Mouse (Mus musculus) forebrain, embryonic 15.5 days (tissue): ENCODE data around the gene 2410015M20Rik. TPM values are rescaled to one million over a fixed set of nuclear protein-coding genes. Genes with fewer than 3 reads are reported as not detected.

Experiments
- ATAC-seq: fragments of 200-750 bp; cut with Nextera tagmentation; replicated peaks from 2 replicates; pipeline ENCODE4 v1.8.0; 2017; ENCODE audit warnings: mild to moderate bottlenecking, moderate TSS enrichment, moderate library complexity
- H3K27ac ChIP-seq: fragments of 300-500 bp; sonication (generic); replicated peaks from 2 replicates; pipeline ENCODE4 v1.5.1; 2015; ENCODE audit warnings: mild to moderate bottlenecking, inconsistent platforms
- H3K27me3 ChIP-seq: fragments of 300-500 bp; sonication (generic); 2 replicates; pipeline ENCODE4 v1.6.1; 2015; ENCODE audit warnings: inconsistent platforms
- H3K36me3 ChIP-seq: fragments of 300-500 bp; sonication (generic); 2 replicates; pipeline ENCODE4 v1.6.1; 2015; ENCODE audit warnings: mild to moderate bottlenecking, inconsistent platforms
- H3K4me1 ChIP-seq: fragments of 300-500 bp; sonication (generic); 2 replicates; pipeline ENCODE4 v1.6.1; 2015; ENCODE audit warnings: inconsistent platforms
- H3K4me2 ChIP-seq: fragments of 300-500 bp; sonication (generic); replicated peaks from 2 replicates; pipeline ENCODE4 v1.6.1; 2015; ENCODE audit warnings: mild to moderate bottlenecking, inconsistent platforms
- H3K4me3 ChIP-seq: fragments of 300-500 bp; sonication (generic); 2 replicates; pipeline ENCODE4 v1.5.1; 2015; ENCODE audit warnings: mild to moderate bottlenecking, inconsistent platforms
- H3K9ac ChIP-seq: fragments of 300-500 bp; sonication (generic); replicated peaks from 2 replicates; pipeline ENCODE4 v1.6.1; 2015; ENCODE audit warnings: mild to moderate bottlenecking, inconsistent platforms
- H3K9me3 ChIP-seq: fragments of 300-500 bp; sonication (generic); 2 replicates; pipeline ENCODE4 v1.6.1; 2016; ENCODE audit warnings: inconsistent platforms
- WGBS: fragments of 180-500 bp; shearing (Covaris S2); methylation state at CpG from one replicate; pipeline ENCODE4 v1.1.7; 2015; ENCODE audit warnings: mixed read lengths; 5-methylcytosine and 5-hydroxymethylcytosine counted together
- polyA plus RNA-seq: library from polyadenylated mRNA; unstranded; fragments of >200 nt; fragmentation: Nextera tagmentation; extraction: Ambion mirVana; gene quantifications from 2 replicates; pipeline ENCODE4 v1.2.1, GENCODE M21; 2015

2410015M20Rik gene
- polyA plus RNA-seq, 1 experiment from 2014 or later, result 194 TPM

GRCm38 (mm10) chr17:56611861-56612564, 2.4 kb upstream of the 2410015M20Rik start:
- WGBS, result 15% methylated on average over 14 of the region's 14 CpGs
- Histone ChIP-seq H3K4me1 (peaks cover 40% of the 10 kb centered on the region), H3K9me3 (no peaks in the 10 kb centered on the region), H3K4me3 (no peak overlapping the region), H3K9ac (no peak overlapping the region), H3K36me3 (peaks cover 34% of the 10 kb centered on the region), H3K27ac (no peak overlapping the region), H3K27me3 (no peaks in the 10 kb centered on the region), H3K4me2 (no peak overlapping the region)
- ATAC-seq, result no peak

- Histone ChIP-seq H3K36me3 (peaks cover 35% of the 10 kb centered on the region), H3K4me3 (no peak overlapping the region), H3K9ac (no peak overlapping the region), H3K4me2 (no peak overlapping the region), H3K9me3 (no peaks in the 10 kb centered on the region), H3K4me1 (peaks cover 40% of the 10 kb centered on the region), H3K27me3 (no peaks in the 10 kb centered on the region), H3K27ac (no peak overlapping the region)
- WGBS, result 72% methylated on average over 2 of the region's 2 CpGs
- ATAC-seq, result no peak
Measured at GRCm38 (mm10) chr17:56611323-56611722, 1.8 kb upstream of the 2410015M20Rik start.

GRCm38 (mm10) chr17:56608699-56609098, 872 bp downstream of the 2410015M20Rik start:
- Histone ChIP-seq H3K4me2 (peak overlapping the region; percentile 72), H3K36me3 (peaks cover 43% of the 10 kb centered on the region), H3K4me1 (peaks cover 22% of the 10 kb centered on the region), H3K4me3 (peak overlapping the region; percentile 65), H3K27ac (0 out of 2 replicates have a peak overlapping the region, but pooled peaks have one; percentile 79), H3K9ac (peak overlapping the region; percentile 76; the same call in 1 of the 2 replicates), H3K27me3 (no peaks in the 10 kb centered on the region), H3K9me3 (no peaks in the 10 kb centered on the region)
- ATAC-seq, result no peak
- WGBS, result 58% methylated on average over 5 of the region's 5 CpGs

- WGBS, result 88% methylated on average over 3 of the region's 3 CpGs
- no peaks in the 10 kb centered on the region for H3K9me3 ChIP-seq
- H3K36me3 ChIP-seq, result peaks cover 54% of the 10 kb centered on the region
Measured at GRCm38 (mm10) chr17:56607521-56608062, 2.0 kb downstream of the 2410015M20Rik start.

GRCm38 (mm10) chr17:56605431-56605830, 4.1 kb downstream of the 2410015M20Rik start:
- Histone ChIP-seq H3K4me2 (no peak overlapping the region), H3K9me3 (no peaks in the 10 kb centered on the region), H3K36me3 (peaks cover 75% of the 10 kb centered on the region), H3K4me1 (peaks cover 18% of the 10 kb centered on the region), H3K27me3 (no peaks in the 10 kb centered on the region), H3K4me3 (no peak overlapping the region), H3K27ac (no peak overlapping the region), H3K9ac (no peak overlapping the region)
- WGBS, result 88% methylated on average over 9 of the region's 9 CpGs
- no peak for ATAC-seq

More at GRCm38 (mm10) chr17:56607521-56608062, 2.0 kb downstream of the 2410015M20Rik start:
- H3K4me1 ChIP-seq, result peaks cover 22% of the 10 kb centered on the region
- no peak overlapping the region for H3K9ac ChIP-seq
- ATAC-seq, result no peak
- H3K27me3 ChIP-seq, result no peaks in the 10 kb centered on the region
- no peak overlapping the region for H3K4me3 ChIP-seq
- H3K4me2 ChIP-seq, result no peak overlapping the region
- no peak overlapping the region for H3K27ac ChIP-seq

- H3K9ac ChIP-seq, result no peak overlapping the region
- no peak overlapping the region for H3K4me3 ChIP-seq
- WGBS, result over 99% methylated on average over 3 of the region's 3 CpGs
- peaks cover 85% of the 10 kb centered on the region for H3K36me3 ChIP-seq
- ATAC-seq, result no peak
- peaks cover 12% of the 10 kb centered on the region for H3K4me1 ChIP-seq
- H3K27ac ChIP-seq, result no peak overlapping the region
- no peaks in the 10 kb centered on the region for H3K27me3 ChIP-seq
- no peak overlapping the region for H3K4me2 ChIP-seq
- H3K9me3 ChIP-seq, result no peaks in the 10 kb centered on the region
Measured at GRCm38 (mm10) chr17:56604422-56604821, 5.1 kb downstream of the 2410015M20Rik start.

- Histone ChIP-seq H3K27ac (no peak overlapping the region), H3K4me1 (peaks cover 10% of the 10 kb centered on the region), H3K36me3 (peaks cover 88% of the 10 kb centered on the region), H3K9ac (no peak overlapping the region), H3K27me3 (no peaks in the 10 kb centered on the region), H3K9me3 (no peaks in the 10 kb centered on the region), H3K4me2 (no peak overlapping the region), H3K4me3 (no peak overlapping the region)
- ATAC-seq, result no peak
- 93% methylated on average over 9 of the region's 9 CpGs for WGBS
Measured at GRCm38 (mm10) chr17:56604070-56604380, 5.5 kb downstream of the 2410015M20Rik start.

- Histone ChIP-seq H3K27me3 (no peaks in the 10 kb centered on the region), H3K4me3 (no peak overlapping the region), H3K27ac (no peak overlapping the region)
Measured at GRCm38 (mm10) chr17:56603186-56604069, 6.1 kb downstream of the 2410015M20Rik start.

GRCm38 (mm10) chr17:56593527-56594271, 15.9 kb downstream of the 2410015M20Rik start:
- ATAC-seq, result no peak
- WGBS, result 83% methylated on average over 8 of the region's 8 CpGs

More at GRCm38 (mm10) chr17:56603186-56604069, 6.1 kb downstream of the 2410015M20Rik start:
- peaks cover 4% of the 10 kb centered on the region for H3K4me1 ChIP-seq
- no peak for ATAC-seq
- no peaks in the 10 kb centered on the region for H3K9me3 ChIP-seq
- H3K4me2 ChIP-seq, result no peak overlapping the region
- WGBS, result 95% methylated on average over 28 of the region's 28 CpGs
- no peak overlapping the region for H3K9ac ChIP-seq
- H3K36me3 ChIP-seq, result peaks cover 88% of the 10 kb centered on the region

GRCm38 (mm10) chr17:56592553-56592952, 17.0 kb downstream of the 2410015M20Rik start:
- Histone ChIP-seq H3K9ac (no peak overlapping the region), H3K4me1 (peaks cover 30% of the 10 kb centered on the region), H3K4me2 (no peak overlapping the region), H3K27me3 (no peaks in the 10 kb centered on the region), H3K36me3 (peaks cover 87% of the 10 kb centered on the region), H3K4me3 (no peak overlapping the region), H3K9me3 (no peaks in the 10 kb centered on the region), H3K27ac (no peak overlapping the region)
- no peak for ATAC-seq

More at GRCm38 (mm10) chr17:56593527-56594271, 15.9 kb downstream of the 2410015M20Rik start:
- Histone ChIP-seq H3K4me1 (peaks cover 18% of the 10 kb centered on the region), H3K9me3 (no peaks in the 10 kb centered on the region), H3K4me2 (no peak overlapping the region), H3K4me3 (no peak overlapping the region), H3K27ac (no peak overlapping the region), H3K27me3 (no peaks in the 10 kb centered on the region), H3K36me3 (peaks cover 84% of the 10 kb centered on the region), H3K9ac (no peak overlapping the region)

GRCm38 (mm10) chr17:56588921-56589320, 20.6 kb downstream of the 2410015M20Rik start:
- no peak for ATAC-seq
- no peaks in the 10 kb centered on the region for H3K9me3 ChIP-seq
- peaks cover 60% of the 10 kb centered on the region for H3K36me3 ChIP-seq
- H3K4me1 ChIP-seq, result peaks cover 50% of the 10 kb centered on the region
- no peak overlapping the region for H3K27ac ChIP-seq
- 91% methylated on average over 4 of the region's 4 CpGs for WGBS
- H3K9ac ChIP-seq, result no peak overlapping the region
- H3K4me2 ChIP-seq, result no peak overlapping the region
- H3K27me3 ChIP-seq, result no peaks in the 10 kb centered on the region
- H3K4me3 ChIP-seq, result no peak overlapping the region
